Mouse (Mus musculus): Measurements from ENCODE around the gene R3hdm4.

The R3hdm4 gene

GRCm38 (mm10) chr10:79872862-79873261 lies 48.1 kb downstream of the R3hdm4 start:
- DNase-seq (ENCODE audit: low read depth, low spot score) = no peak

GRCm38 (mm10) chr10:79871845-79872244 lies 49.2 kb downstream of the R3hdm4 start:
- DNase-seq (ENCODE audit: low read depth, low spot score) = no peak

- DNase-seq (ENCODE audit: low read depth, low spot score) = no peak
These were observed 54.4 kb downstream of the R3hdm4 start for GRCm38 (mm10) chr10:79866601-79867000.

GRCm38 (mm10) chr10:79865801-79866295 lies 55.2 kb downstream of the R3hdm4 start:
- no peak for DNase-seq (ENCODE audit: low read depth, low spot score)

GRCm38 (mm10) chr10:79865189-79865601 lies 55.8 kb downstream of the R3hdm4 start:
- no peak for DNase-seq (ENCODE audit: low read depth, low spot score)

GRCm38 (mm10) chr10:79864351-79865188 lies 56.4 kb downstream of the R3hdm4 start:
- no peak for DNase-seq (ENCODE audit: low read depth, low spot score)

- no peak for DNase-seq (ENCODE audit: low read depth, low spot score)
These were observed 58.1 kb downstream of the R3hdm4 start for GRCm38 (mm10) chr10:79862925-79863324.

- DNase-seq (ENCODE audit: low read depth, low spot score) = no peak
These were observed 58.8 kb downstream of the R3hdm4 start for GRCm38 (mm10) chr10:79862049-79862788.

GRCm38 (mm10) chr10:79861230-79862048 lies 59.6 kb downstream of the R3hdm4 start:
- DNase-seq (ENCODE audit: low read depth, low spot score) = no peak

GRCm38 (mm10) chr10:79860079-79860911 lies 60.7 kb downstream of the R3hdm4 start:
- DNase-seq (ENCODE audit: low read depth, low spot score) = no peak
